Mouse (Mus musculus): ENCODE results near the gene Tmem107.
A peak's percentile ranks its signal among the peaks of the same experiment; 100 is the strongest.

The Tmem107 gene

GRCm38 (mm10) chr11:69070590-69071222 is at the start of gene Tmem107:
Tmem107 (plus strand) TSS chr11:69070806.
- peak; percentile 90 for DNase-seq (ENCODE audit: low spot score in 2 of 2)

- DNase-seq (ENCODE audit: low spot score in 2 of 2) = no peak
Observed at GRCm38 (mm10) chr11:69026562-69026961, 44.0 kb upstream of the Tmem107 start.

GRCm38 (mm10) chr11:69028805-69029204 is 41.8 kb upstream of the Tmem107 start:
- DNase-seq (ENCODE audit: low spot score in 2 of 2) = no peak

GRCm38 (mm10) chr11:69033552-69033951 is 37.1 kb upstream of the Tmem107 start:
- DNase-seq (ENCODE audit: low spot score in 2 of 2) = no peak

GRCm38 (mm10) chr11:69034585-69034984 is 36.0 kb upstream of the Tmem107 start:
- DNase-seq (ENCODE audit: low spot score in 2 of 2) = no peak

- DNase-seq (ENCODE audit: low spot score in 2 of 2) = no peak
Observed at GRCm38 (mm10) chr11:69035411-69035810, 35.2 kb upstream of the Tmem107 start.

- peak; percentile 74 to 82 for DNase-seq (ENCODE audit: low spot score in 2 of 2)
Observed at GRCm38 (mm10) chr11:69035849-69036248, 34.8 kb upstream of the Tmem107 start.

- peak; percentile 93 to 96 for DNase-seq (ENCODE audit: low spot score in 2 of 2)
Observed at GRCm38 (mm10) chr11:69036486-69037230, 33.9 kb upstream of the Tmem107 start.

GRCm38 (mm10) chr11:69037231-69038061 is 33.2 kb upstream of the Tmem107 start:
- peak; percentile 87 to 88 for DNase-seq (ENCODE audit: low spot score in 2 of 2)

- no peak for DNase-seq (ENCODE audit: low spot score in 2 of 2)
Observed at GRCm38 (mm10) chr11:69038173-69038572, 32.4 kb upstream of the Tmem107 start.

GRCm38 (mm10) chr11:69045531-69046394 is 24.8 kb upstream of the Tmem107 start, which contains the start of gene Aurkb:
Aurkb (plus strand) TSS chr11:69045647.
- DNase-seq (ENCODE audit: low spot score in 2 of 2) = peak in 1 of 2 experiments; percentile 56

- no peak for DNase-seq (ENCODE audit: low spot score in 2 of 2)
Observed at GRCm38 (mm10) chr11:69046395-69046774, 24.2 kb upstream of the Tmem107 start.

GRCm38 (mm10) chr11:69047592-69047991 is 23.0 kb upstream of the Tmem107 start:
- no peak for DNase-seq (ENCODE audit: low spot score in 2 of 2)

- no peak for DNase-seq (ENCODE audit: low spot score in 2 of 2)
Observed at GRCm38 (mm10) chr11:69048151-69048550, 22.5 kb upstream of the Tmem107 start.

- DNase-seq (ENCODE audit: low spot score in 2 of 2) = no peak
Observed at GRCm38 (mm10) chr11:69050748-69051147, 19.9 kb upstream of the Tmem107 start.

GRCm38 (mm10) chr11:69051771-69052170 is 18.8 kb upstream of the Tmem107 start:
- DNase-seq (ENCODE audit: low spot score in 2 of 2) = no peak

- DNase-seq (ENCODE audit: low spot score in 2 of 2) = no peak
Observed at GRCm38 (mm10) chr11:69052824-69053421, 17.7 kb upstream of the Tmem107 start.

- DNase-seq (ENCODE audit: low spot score in 2 of 2) = no peak
Observed at GRCm38 (mm10) chr11:69053848-69054247, 16.8 kb upstream of the Tmem107 start.

- no peak for DNase-seq (ENCODE audit: low spot score in 2 of 2)
Observed at GRCm38 (mm10) chr11:69058265-69058664, 12.3 kb upstream of the Tmem107 start.

GRCm38 (mm10) chr11:69058729-69059356 is 11.8 kb upstream of the Tmem107 start:
- DNase-seq (ENCODE audit: low spot score in 2 of 2) = no peak

Data from frontal cortex, postnatal 25 days (tissue).